Mouse (Mus musculus) gastrocnemius, postnatal 4 days (tissue): Measurements from ENCODE around the gene Haus2. TPM values are rescaled to one million over a fixed set of nuclear protein-coding genes. Genes with fewer than 3 reads are reported as not detected.

Experiments used
- DNase-seq, 2 experiments: peaks; one replicate each; pipeline ENCODE4 v3.0.0; 2021 to 2022; ENCODE audit warnings: low spot score in 2 of 2, mixed read lengths in 2 of 2
- total RNA-seq, 2 experiments: library from RNA; stranded (reverse); gene quantifications; 2 replicates each; pipeline ENCODE4 v1.2.3; 2021

Gene Haus2
- total RNA-seq, 2 experiments from 2014 or later: 10.9 to 11.0 TPM

DNA sequence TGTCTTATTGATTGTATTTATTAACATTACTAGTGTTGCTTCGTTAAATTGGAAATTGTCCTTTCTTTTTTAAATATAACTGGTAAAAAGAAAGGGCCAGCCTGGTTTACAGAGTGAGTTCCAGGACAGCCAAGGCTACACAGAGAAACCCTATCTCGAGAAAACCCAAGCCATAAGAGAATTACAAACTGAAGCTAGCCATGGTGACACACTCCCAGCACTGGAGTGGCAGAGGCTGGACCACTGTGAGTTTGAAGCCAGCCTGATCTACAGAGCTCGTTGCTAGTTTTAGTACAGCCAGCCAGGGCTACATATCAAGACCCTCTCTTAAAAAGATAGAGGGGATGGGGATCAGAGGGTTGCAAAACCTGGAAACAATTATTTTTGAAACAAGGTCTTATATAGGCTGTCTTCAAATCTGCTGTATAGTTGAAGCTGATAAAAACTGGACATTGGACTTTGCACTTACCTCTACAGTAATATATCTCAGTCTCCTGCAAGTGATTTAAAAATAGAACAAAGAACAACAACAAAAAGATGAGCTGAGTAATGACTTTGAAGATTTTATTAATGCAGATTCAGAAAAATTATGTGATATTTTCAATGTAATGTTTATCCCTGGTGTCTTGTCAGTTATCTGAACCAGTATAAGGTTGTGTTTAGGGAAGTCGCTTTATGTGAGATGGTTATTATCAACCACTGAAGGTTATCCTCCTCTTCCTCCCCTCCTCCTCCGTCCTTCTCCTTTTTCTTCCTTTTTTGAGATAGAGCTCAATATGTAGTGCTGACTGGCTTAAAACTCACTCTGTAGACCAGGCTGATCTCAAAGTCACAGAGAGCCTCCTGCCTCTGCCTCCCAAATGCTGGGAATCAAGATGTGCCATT, 7.3 kb downstream of the Haus2 start:
- no peak for DNase-seq

DNA sequence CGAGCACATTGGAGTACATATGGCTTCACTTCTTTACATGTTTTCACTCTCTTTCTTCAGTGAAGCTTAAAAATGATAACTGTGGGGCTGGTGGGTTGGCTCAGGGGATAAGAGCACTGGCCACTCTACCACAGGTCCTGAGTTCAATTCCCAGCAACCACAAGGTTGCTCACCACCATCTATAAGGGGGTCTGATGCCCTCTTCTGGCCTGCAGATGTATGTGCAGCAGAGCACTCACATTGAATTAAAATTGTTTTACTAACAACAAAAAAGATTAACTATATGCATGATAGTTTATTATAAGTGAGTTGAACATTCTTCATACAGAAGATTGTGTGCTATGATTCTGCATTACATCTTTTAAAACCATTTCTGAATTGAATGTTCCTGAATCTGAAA, 10.4 kb downstream of the Haus2 start:
- no peak for DNase-seq

DNA sequence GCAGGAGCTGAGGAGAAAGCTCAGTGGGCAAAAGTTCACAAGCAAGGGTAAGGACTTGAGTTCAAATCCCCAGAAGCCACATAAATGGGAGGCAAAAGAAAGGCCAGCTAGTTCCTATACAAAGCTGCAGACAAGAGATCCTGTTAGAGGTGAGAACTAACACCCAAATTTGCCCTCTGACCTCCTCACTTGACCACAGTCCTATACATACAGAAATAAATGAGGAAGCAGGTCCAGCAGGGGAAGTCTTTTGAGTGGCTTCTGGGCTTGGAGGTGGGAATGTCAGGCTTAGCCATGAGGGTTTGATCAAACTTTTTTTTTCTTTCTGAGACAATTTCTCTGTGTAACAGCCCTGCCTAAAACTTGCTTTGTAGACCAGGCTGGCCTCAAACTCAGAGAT, 13.7 kb downstream of the Haus2 start:
- no peak for DNase-seq

DNA sequence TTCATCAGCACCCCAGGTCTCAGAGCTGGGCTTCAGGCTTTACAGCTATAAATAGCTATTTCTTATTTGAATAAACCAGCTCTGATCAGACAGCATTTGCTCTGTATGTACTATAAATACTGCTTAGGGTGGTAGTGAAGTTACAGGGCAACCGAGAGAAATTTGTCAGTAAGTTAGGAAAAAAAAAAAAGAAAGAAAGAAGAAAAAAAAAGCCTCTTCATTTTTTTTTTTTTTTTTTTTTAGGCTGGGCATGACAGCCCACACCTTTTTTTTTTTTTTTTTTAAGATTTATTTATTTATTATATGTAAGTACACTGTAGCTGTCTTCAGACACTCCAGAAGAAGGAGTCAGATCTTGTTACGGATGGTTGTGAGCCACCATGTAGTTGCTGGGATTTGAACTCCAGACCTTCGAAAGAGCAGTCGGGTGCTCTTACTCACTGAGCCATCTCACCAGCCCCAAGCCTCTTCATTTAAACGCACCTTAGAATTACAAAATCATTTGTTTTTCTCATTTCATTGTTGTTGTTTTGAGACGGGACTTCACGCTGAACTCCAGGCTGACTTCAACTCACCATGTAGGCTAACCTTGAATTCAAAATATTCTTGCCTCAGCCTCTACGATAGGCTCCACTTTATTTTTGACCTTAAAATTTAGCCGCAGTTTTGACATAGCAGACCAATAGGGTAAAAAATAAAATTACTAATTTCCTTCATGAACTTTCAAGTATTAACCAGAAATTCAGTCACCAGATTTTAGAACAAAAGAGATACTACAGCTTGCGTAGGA, 19.1 kb downstream of the Haus2 start:
- no peak for DNase-seq

DNA sequence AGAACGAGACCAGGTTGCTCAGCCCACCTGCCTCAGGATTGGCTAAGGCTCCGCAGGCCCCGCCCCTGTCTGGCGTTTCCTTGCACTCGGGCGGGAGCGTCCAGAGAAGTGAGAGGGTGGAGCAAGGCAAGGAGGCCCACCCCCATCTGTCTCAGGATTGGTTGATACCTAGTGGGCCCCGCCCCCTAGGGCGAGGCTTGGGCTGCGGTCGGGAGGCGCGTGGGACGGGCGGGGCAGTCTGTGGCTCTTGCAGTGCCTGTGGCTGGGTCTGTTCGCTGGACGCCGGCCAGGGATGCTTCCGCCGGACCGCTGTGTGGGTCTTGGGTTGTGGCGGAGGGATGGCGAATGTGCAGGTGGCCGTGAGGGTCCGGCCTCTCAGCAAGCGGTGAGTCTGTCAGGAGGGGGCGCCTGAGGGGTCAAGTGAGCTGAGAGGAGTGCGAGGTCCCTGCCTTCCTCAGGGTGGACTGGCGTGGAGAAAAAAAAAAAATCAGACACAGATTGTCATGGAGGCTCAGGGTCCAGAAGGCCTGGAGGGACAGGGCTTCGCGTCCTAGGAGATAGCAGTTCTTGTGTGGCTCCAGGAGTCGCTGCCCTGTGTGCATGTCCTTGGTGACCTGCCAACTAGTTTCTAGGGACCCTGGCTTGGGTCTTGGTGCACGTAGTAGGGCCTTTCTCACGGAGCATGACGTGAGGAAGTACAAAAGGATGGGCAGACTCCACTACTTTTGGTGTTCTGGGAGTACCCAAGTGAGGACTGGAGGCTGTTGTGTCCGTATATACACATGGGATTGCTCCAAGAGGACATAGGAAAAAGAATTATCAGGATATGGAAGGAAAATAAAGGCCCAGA, 19.9 kb downstream of the Haus2 start, which contains the start of gene Stard9:
TSS of gene Stard9 (plus strand) at position 236 of the 850 bp plus-strand sequence.
- peak; percentile 95 to 98 for DNase-seq

DNA sequence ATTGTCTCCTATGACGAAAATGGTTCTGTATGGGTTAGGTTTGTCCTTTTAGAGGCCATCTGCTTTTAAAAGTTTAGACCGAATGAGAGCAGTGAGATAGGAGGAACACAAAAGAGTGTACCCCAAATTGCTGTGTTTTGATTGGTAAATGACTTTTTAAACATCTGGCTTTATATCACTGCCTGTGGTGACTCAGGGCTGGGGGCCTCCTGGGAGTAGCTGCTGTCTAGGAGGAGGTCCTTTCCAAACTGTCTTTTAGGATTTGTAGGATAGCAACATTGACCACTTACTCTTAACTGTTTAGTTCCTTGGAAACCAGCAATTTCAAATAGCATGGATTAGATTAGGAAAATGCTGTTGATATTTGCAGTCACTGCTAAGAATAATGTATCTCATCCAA, 21.1 kb downstream of the Haus2 start:
- DNase-seq: peak in 1 of 2 experiments; percentile 42

DNA sequence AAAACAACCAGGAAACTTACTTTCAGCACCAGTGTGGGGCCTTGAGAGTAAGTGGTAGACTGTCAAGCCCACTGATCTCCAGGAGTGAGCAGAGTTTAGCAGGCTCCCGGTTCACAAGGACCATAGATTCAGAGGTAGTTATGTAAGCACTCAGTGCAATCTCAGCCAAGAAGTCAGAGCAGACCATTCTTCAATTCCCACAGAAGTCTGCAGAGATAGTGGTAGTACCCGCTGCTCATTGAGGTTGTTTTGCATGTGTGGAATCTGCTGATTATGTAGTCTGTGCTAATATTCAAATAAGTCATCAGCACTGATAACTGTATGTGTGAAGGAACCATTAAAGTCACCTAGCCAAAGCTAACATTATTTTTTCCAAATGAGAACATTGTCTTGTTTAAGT, 21.5 kb downstream of the Haus2 start:
- no peak for DNase-seq

DNA sequence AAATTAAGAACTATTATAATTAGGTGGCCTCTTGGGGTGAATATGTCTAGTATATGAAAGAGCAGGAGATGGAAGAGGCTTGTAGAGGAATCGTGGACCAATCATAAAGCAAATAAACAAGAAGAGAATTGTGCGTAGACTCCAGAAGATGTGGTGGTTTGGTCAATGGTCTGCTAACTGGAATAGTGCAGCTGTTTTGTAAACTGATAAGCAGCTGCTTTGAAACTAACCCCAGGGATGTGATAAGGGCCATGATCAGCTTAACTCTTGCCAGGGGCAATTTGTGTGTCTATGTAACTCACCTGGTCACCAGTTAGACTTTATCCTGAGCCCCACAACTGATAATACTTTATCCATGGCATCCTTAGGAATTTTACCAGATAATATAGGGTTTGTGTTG, 22.3 kb downstream of the Haus2 start:
- DNase-seq: no peak

DNA sequence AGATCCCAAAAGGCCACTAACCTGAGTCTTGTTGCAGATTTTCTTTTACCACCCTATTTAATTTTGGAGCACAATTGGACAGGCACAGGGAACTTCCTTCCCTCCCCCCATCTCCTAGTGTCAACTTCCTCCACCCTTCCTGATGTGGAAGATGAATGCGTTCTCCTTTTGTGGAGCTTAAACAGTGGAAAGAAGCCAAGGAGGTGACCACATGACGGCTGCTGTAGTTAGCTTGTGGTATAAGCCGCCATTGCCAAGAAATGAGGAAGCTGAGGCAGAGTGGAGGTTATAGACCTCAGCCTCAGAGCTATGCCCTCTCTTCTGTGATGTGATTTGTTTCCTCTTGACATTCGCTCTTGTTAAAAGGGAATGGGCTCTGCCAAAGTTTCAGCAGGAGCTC, 22.8 kb downstream of the Haus2 start:
- DNase-seq: no peak

DNA sequence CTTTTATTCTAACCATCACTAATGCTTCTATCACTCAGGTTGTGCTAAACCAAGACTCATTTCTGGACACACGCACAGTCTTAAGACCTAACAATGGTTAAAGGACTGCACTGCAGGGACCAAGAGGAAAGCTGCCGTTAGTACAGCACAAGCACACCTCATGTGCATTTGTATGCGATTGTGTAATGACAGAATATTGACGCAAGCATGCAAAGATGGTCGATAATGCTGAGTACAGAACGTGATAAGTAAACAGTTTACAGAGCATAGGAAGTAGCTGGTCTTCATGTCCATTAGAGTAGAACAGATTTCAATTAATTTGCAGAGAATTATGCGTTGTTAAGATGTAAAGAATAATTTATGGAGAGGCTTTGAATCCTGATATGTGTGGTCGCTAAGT, 31.7 kb downstream of the Haus2 start:
- no peak for DNase-seq

DNA sequence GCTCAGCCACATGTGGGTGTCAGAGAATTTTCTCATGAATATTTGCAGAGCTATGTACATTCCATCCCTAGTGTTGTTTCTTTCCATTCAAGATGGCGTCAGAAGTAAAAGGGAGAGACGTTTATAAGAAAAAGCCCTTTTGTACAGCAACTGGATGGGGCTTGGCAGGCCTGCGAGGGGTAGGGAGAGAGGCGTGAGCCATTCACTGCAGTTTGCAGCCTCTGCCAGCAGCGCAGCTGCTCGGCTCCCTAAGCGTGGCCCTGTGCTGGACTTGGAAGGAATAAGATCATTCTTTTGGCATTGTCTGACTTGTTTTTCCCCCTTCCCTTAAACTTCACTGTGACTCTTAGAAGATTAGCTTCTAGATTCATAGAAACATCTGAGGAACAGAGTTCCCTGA, 34.7 kb downstream of the Haus2 start:
- DNase-seq: peak; percentile 53 to 82

DNA sequence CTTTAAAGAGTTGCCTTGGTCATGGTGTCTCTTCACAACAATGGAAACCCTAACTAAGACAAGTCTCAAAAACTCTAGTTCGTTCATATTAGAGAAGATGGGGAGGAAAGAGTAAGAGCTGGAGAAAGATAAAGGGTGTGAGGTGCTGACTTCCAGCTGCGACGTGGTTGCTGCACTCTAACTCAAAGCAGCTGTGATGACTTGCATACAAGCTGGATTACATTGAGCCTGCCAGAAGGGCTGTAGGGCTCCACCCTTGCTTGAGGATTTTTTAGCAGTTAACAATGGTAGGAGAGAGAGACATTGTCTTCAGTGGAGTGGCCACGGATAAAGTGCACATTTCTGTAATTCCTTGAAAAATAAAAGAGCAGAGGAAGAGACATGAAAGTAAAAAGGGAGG, 37.6 kb downstream of the Haus2 start:
- DNase-seq: peak in 1 of 2 experiments; percentile 44

DNA sequence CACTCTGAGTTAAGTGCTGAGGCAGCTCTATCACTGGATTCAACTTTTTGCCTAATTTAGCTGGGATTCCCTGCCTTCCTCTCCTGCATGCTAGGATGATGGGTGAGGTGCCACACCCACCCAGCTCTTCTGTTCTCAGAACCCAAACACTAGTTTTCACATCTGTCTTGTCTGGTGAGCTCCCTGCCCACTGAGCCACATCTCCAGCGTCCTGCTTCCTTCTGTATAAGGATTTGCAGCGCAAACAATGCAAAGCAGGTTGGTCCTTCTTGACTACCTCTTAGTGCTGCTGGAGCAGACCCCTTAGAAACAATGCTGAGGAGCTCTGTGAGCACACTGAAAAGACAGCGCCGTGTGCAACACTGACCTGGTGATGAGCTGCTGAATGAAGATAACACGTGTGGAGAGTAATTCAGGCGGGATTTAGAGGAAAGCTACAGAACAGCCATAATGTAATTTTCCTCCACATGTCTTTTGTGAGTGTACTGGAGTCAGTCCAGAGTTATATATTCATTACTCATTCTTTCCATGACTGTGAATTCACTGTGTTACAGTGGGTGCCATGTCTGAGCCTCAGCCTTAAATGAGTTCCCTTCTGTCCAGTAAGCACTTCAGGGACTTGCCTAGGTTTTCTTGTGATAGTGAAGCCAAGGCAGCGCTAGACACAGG, 43.2 kb downstream of the Haus2 start:
- DNase-seq: no peak

DNA sequence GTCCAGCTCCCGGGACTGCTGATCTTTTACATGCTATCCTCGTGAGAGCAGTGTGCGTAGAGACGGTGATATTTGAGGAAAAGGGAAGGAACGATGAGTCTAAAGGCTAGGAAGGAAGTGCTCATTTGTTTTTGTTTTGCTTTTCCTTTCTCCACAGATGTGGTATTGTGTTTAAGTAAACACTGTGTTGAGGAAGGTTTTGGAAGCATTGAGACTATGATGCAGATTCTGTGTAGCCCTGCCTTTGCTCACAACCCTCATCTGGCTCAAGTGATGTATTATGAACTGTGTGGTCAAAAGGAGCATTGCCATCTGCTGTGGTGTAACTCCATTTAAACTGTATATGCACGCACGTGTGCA, 43.7 kb downstream of the Haus2 start:
- no peak for DNase-seq

DNA sequence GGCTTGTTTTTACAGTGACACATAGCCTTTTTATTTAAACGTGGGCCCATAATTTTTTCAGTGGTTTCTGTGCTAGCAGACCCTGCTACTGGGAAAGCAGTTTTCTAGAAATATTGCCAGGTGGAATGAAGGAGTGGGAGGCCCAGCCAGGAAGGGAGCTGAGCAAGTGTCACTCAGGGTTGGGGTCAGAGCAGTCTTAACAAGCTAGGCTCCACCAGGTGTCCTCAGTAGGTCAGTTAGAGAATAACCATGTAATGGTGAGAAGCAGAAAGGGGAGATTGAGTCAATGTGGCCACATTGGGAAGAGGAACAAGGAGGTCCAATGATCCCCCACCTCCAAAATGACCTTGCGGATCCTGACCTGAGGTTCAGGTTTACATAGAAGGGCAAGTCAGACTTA, 45.5 kb downstream of the Haus2 start:
- no peak for DNase-seq

DNA sequence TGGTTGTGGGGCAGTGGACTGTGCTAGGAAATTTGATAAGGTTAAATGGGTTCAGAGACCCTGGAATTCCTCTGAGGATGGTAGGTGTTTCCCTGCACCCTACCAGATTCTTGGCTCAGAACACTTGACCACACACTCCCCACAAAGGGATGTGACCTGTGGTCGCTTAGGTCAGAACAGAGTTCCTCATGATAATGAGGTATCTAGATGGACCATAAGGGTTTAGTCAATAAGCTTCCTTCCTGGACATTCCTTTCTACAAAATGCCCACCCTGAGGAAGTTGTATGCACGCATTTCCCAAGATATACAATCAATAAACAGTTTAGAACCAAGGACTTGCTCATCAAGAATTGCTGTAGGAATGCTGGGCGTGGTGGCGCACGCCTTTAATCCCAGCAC, 46.7 kb downstream of the Haus2 start:
- no peak for DNase-seq

DNA sequence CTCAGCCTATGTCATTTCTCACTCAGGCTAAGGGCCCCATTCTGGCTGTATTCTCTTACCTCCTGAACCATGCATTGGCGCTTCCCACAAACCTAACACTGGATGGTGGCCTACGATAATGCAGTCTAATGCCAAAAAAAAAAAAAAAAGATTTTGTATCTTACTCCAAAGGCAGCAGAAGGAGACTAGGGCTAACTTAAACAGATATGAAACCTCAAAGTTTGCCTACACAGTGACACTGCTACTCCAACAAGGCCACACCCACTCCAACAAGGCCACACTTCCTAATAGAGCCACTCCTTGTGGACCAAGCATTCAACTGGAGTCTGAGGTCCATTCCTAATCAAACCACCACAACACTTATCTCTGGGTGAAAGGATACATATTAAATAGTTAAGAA, 47.5 kb downstream of the Haus2 start:
- no peak for DNase-seq

DNA sequence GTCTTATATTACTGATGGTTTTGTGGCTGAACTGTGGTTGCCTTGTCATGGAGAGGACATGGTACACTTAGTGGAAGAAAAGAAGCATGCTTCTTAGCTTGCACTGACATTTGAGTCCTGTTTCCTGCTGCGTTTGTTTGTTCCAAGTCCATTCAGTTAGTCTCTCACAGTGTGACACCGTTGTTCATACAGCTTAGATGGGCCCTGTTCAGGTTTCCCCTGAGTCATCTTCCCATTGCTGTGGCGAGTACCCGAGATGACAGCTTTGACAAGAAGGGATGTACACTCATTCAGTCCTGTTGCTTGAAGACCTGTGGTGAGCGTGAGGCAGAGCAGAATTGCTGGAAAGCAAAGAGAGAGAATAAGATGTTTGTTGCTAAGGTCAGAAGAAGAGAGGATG, 49.3 kb downstream of the Haus2 start:
- DNase-seq: no peak

DNA sequence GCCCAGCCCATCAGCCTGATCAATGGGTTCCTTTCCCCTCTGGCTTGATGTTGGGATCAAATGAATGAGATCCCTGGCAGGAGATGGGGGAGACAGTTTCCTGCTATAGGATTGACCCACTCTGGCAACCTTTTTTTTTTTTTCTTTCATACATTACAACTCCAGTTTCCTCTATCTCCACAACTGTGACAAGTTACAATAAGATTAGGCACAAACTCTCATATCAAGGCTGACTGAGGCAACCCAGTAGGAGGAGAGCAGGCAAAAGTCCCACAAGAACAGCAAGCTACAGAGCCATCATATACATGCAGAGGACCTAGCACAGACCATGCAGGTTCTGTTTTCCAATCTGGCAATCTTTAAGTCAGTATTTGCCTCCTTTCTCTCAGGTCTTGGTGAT, 50.1 kb downstream of the Haus2 start:
- no peak for DNase-seq

DNA sequence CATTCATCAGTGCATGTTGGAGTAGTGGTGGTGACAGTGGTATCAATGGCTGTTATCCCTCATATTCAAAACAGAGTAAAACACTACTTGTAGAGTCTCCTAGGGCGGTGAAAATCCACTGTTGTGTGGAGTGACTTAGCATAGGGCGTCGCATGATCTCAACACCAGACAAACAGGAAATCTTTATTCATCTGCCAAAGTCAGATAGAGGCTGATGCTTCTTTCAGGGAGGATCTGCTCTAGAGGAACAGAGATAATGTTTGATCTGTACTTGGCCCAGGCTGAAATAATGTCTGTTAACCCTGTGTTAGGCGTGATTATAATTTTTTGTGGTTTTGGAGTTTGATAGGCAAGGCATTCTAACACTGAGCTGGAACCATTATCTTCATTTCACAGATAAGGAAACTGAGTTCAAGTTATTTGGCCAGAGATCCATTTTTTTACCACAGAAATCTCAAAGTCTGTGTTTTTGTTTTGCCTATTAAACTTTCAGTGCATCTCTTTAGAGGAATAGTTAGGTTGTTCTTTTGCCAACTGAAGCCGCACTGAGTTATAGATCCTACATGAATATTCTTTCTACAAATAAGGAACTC, 51.4 kb downstream of the Haus2 start:
- DNase-seq: no peak

DNA sequence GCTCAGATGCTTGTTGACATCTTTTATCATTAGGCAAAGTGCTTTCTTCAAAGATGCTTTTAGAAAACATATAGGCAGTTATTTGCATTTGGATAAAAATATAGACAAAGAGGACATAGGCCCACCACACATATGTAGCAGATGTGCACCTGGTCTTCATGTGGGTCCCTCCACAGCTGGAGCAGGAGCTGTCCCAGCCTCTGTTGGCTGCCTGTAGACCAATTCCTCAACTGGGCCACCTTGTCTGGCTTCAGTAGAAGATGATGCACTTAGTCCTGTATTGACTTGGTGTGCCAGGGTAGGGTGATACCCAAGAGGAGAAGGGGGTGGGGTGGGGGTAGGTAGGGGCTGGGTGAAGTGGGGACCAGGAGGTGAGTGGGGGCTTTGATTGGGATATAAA, 53.6 kb downstream of the Haus2 start:
- no peak for DNase-seq
